Mouse (Mus musculus) small intestine, adult 2 months (tissue): ENCODE results near the gene Snx11. TPM values are rescaled to one million over a fixed set of nuclear protein-coding genes. Genes with fewer than 3 reads are reported as not detected.
"Not testable (repeated sequence)": the region's sequence is repeated elsewhere in the genome, so short reads cannot be mapped to it uniquely, and the experiment has no call there.

ENCODE experiments used
- H3K27ac ChIP-seq: fragments of 200-500 bp; 2 replicates; pipeline ENCODE4 v1.5.1; 2012; ENCODE audit warnings: low read depth, low read length, control low read depth, inconsistent platforms; ENCODE audit not compliant: insufficient read depth
- H3K27me3 ChIP-seq: fragments of 200-500 bp; 2 replicates; pipeline ENCODE4 v1.6.1; 2012; ENCODE audit warnings: mild to moderate bottlenecking, moderate library complexity, low read length, inconsistent platforms; ENCODE audit not compliant: control insufficient read depth, insufficient read depth
- H3K36me3 ChIP-seq: fragments of 200-500 bp; 2 replicates; pipeline ENCODE4 v1.6.1; 2012; ENCODE audit warnings: mild to moderate bottlenecking, low read length, control low read depth, inconsistent platforms; ENCODE audit not compliant: control insufficient read depth, insufficient read depth
- H3K4me1 ChIP-seq: fragments of 200-500 bp; 2 replicates; pipeline ENCODE4 v1.6.1; 2012; ENCODE audit warnings: low read length, inconsistent platforms, mixed read lengths; ENCODE audit not compliant: control insufficient read depth, insufficient read depth, insufficient read length
- H3K4me3 ChIP-seq: fragments of 200-500 bp; 2 replicates; pipeline ENCODE4 v1.5.1; 2012; ENCODE audit warnings: low read depth, mild to moderate bottlenecking, control low read depth, inconsistent platforms, low read length, moderate library complexity
- CTCF ChIP-seq: fragments of 200-500 bp; IDR thresholded peaks from 2 replicates; pipeline ENCODE4 v1.5.1; 2012; ENCODE audit warnings: low read depth, mild to moderate bottlenecking, control low read depth, inconsistent platforms, low read length, moderate library complexity, mixed read lengths; ENCODE audit not compliant: insufficient replicate concordance, insufficient read length; ENCODE audit errors: extremely low read depth
- POLR2A ChIP-seq: fragments of 200-500 bp; IDR thresholded peaks from 2 replicates; pipeline ENCODE4 v1.6.1; 2012; ENCODE audit warnings: low read depth, mild to moderate bottlenecking, control low read depth, inconsistent platforms, low read length, moderate library complexity
- WGBS: fragments of 180-500 bp; shearing (Covaris S2); methylation state at CpG from one replicate; pipeline ENCODE4 v1.1.7; 2018; 5-methylcytosine and 5-hydroxymethylcytosine counted together
- polyA plus RNA-seq: library from polyadenylated mRNA; depleted of rRNA; stranded (reverse); fragments of >200 nt; gene quantifications from 2 replicates; pipeline ENCODE4 v1.2.3, GENCODE M21; 2012

Snx11 gene
- polyA plus RNA-seq, 1 experiment: 13.2 TPM

DNA sequence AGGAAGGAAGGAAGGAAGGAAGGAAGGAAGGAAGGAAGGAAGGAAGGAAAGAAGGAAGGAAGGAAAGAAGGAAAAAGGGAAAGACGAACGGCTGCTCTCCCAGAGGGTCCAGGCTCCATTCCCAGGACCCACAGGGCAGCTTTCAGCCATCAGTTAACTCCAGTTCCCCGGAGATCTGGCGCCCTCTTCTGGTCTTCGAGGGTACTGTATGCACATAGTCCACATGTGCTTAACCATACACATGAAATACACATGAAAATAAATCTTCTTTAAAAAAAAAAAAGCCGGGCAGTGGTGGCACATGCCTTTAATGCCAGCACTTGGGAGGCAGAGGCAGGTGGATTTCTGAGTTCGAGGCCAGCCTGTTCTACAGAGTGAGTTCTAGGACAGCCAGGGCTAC is 7.5 kb upstream of the Snx11 start:
- not testable (repeated sequence) for H3K36me3 ChIP-seq, H3K27me3 ChIP-seq, H3K4me3 ChIP-seq, H3K4me1 ChIP-seq, H3K27ac ChIP-seq
- WGBS: 13% methylated on average over 7 of the region's 7 CpGs
- TF ChIP-seq CTCF: peak; percentile 46; the same call in 1 of the 2 replicates

DNA sequence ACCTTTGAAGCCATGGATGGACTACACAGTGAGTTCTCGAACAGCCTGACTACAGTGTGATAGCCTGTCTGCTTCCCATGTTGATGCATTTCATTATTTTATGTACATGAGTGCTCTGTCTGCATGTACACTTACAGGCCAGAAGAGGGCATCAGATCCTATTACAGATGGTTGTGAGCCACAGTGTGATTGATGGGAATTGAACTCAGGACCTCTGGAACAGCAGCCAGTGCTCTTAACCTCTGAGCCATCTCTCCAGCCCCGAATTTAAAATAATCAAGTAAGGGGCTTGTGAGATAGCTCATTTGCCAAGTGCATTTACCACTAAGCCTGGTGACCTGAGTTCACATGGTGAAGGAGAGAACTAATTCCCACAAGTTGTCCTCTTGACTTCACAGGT is 4.1 kb upstream of the Snx11 start:
- peaks cover 1% of the 10 kb centered on the region; the same call in 1 of the 2 replicates for H3K4me1 ChIP-seq
- WGBS: 69% methylated on average over 2 of the region's 2 CpGs
- no peaks in the 10 kb centered on the region for H3K27me3 ChIP-seq
- TF ChIP-seq CTCF: no peak
- no peak for TF ChIP-seq POLR2A
- H3K27ac ChIP-seq: no peak overlapping the region
- H3K4me3 ChIP-seq: no peak overlapping the region
- no peaks in the 10 kb centered on the region for H3K36me3 ChIP-seq

- no peak for TF ChIP-seq CTCF
- TF ChIP-seq POLR2A: no peak
- Histone ChIP-seq H3K36me3 (no peaks in the 10 kb centered on the region), H3K27ac (no peak overlapping the region), H3K4me3 (no peak overlapping the region), H3K4me1 (peaks cover 4% of the 10 kb centered on the region; the same call in 1 of the 2 replicates), H3K27me3 (no peaks in the 10 kb centered on the region)
- 85% methylated on average over 5 of the region's 5 CpGs for WGBS
Observed at GRCm38 (mm10) chr11:96780306-96780705, 2.9 kb upstream of the Snx11 start.

DNA sequence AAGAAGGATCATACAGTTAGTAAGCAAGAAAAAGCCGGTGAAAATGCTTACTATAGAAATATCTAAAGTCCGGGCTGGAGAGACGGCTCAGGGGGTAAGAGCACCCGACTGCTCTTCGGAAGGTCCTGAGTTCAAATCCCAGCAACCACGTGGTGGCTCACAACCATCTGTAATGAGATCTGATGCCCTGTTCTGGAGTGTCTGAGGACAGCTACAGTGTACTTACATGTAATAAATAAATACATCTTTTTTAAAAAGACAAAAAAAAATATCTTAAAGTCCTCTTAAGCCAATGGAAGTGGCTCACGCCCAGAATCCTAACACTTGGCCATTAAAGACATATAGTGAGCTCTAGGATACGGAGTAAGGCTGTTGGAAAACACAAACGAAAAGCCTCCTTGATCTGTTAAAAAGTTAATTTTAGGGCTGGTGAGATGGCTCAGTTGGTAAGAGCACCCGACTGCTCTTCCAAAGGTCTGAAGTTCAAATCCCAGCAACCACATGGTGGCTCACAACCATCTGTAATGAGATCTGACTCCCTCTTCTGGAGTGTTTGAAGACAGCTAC is 785 bp upstream of the Snx11 start:
- peak overlapping the region; percentile 67; the same call in 1 of the 2 replicates for H3K27ac ChIP-seq

DNA sequence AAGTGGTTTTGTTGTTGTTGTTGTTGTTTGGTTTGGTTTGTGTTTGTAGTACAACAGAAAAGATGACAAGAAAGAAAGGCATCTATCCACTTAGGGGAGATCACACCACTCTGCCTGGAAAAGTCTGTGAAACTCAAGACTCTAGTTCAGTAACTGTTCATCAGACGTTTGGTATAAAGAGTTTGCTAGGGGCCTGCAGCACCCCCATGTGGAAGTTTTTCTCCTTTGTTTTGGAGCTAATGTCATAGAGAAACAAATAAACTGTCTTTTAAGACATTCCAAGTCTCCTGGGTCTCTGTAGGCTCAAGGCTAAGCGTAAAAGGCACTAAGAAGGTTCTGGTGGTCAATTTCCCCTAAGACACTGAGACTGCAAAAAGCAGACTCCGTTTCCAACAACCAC is 1.3 kb downstream of the Snx11 start:
- Histone ChIP-seq H3K4me1 (peaks cover 4% of the 10 kb centered on the region; the same call in 1 of the 2 replicates), H3K36me3 (peaks cover 21% of the 10 kb centered on the region), H3K27ac (no peak overlapping the region), H3K27me3 (no peaks in the 10 kb centered on the region), H3K4me3 (no peak overlapping the region)
- TF ChIP-seq CTCF: no peak
- no peak for TF ChIP-seq POLR2A
- 58% methylated on average over 3 of the region's 3 CpGs for WGBS

More for the DNA sequence above, 785 bp upstream of the Snx11 start:
- WGBS: 60% methylated on average over 10 of the region's 10 CpGs
- not testable (repeated sequence) for H3K4me1 ChIP-seq, H3K27me3 ChIP-seq, H3K36me3 ChIP-seq
- H3K4me3 ChIP-seq: peak overlapping the region; percentile 92; the same call in 1 of the 2 replicates

GRCm38 (mm10) chr11:96775665-96776064 is 1.7 kb downstream of the Snx11 start:
- Histone ChIP-seq H3K4me1 (peaks cover 4% of the 10 kb centered on the region; the same call in 1 of the 2 replicates), H3K27ac (no peak overlapping the region), H3K27me3 (no peaks in the 10 kb centered on the region), H3K4me3 (no peak overlapping the region), H3K36me3 (peaks cover 25% of the 10 kb centered on the region)
- 72% methylated on average over 7 of the region's 7 CpGs for WGBS
- no peak for TF ChIP-seq POLR2A
- TF ChIP-seq CTCF: no peak

- Histone ChIP-seq H3K27me3 (no peaks in the 10 kb centered on the region), H3K4me3 (no peak overlapping the region), H3K27ac (no peak overlapping the region), H3K4me1 (peaks cover 4% of the 10 kb centered on the region; the same call in 1 of the 2 replicates), H3K36me3 (peaks cover 31% of the 10 kb centered on the region)
- WGBS: 89% methylated on average over 8 of the region's 8 CpGs
- TF ChIP-seq CTCF (no peak), POLR2A (no peak)
Observed at GRCm38 (mm10) chr11:96775063-96775462, 2.3 kb downstream of the Snx11 start.
